Mouse (Mus musculus) megakaryocyte, embryonic 14.5 days (primary cell): ENCODE data around the gene Gfra1.

ENCODE experiments used
- FLI1 ChIP-seq: IDR thresholded peaks from 2 replicates; pipeline ENCODE4 v1.6.1; 2012; ENCODE audit warnings: low read length, inconsistent platforms, mixed read lengths
- GATA1 ChIP-seq: IDR thresholded peaks from 3 replicates; pipeline ENCODE4 v1.6.1; 2012; ENCODE audit warnings: mixed read lengths, low read length, inconsistent platforms, borderline replicate concordance

DNA sequence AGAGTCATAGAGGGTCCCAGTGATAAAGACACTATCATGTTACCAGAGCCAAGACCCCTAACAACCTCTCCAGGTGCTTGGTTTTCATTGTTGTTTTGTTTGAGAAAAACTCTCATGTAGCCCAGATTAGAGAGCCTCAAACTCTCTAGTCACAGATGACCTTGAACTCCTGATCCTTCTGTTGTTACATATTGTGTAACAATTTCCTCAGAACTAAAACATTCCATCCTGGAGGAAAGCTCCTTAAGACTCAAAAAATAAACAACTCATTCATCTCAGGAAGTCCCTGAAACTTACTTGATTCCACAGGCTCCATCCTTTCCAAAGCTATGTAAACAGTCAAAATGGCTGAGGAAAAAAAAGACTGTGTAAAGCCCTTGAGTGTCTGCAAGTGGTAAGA, 49.0 kb downstream of the Gfra1 start:
- TF ChIP-seq GATA1 (no peak), FLI1 (no peak)
